Mouse (Mus musculus) lung, embryonic 16.5 days (tissue): ENCODE data around the gene Dennd1a. TPM values are rescaled to one million over a fixed set of nuclear protein-coding genes. Genes with fewer than 3 reads are reported as not detected.

ENCODE experiments used
- ATAC-seq: fragments of 200-750 bp; cut with Nextera tagmentation; 2 replicates; pipeline ENCODE4 v1.8.0; 2017; ENCODE audit warnings: low read depth, mild to moderate bottlenecking, moderate library complexity
- H3K27ac ChIP-seq: fragments of 300-500 bp; sonication (generic); 2 replicates; pipeline ENCODE4 v1.5.1; 2014; ENCODE audit warnings: mild to moderate bottlenecking, control low read depth, low read length
- H3K27me3 ChIP-seq: fragments of 300-500 bp; sonication (generic); 2 replicates; pipeline ENCODE4 v1.6.1; 2014; ENCODE audit warnings: low read depth, low read length, mixed read lengths; ENCODE audit not compliant: control insufficient read depth, insufficient read depth
- H3K36me3 ChIP-seq: fragments of 300-500 bp; sonication (generic); 2 replicates; pipeline ENCODE4 v1.6.1; 2014; ENCODE audit warnings: low read length; ENCODE audit not compliant: control insufficient read depth, insufficient read depth
- H3K4me1 ChIP-seq: fragments of 300-500 bp; sonication (generic); replicated peaks from 2 replicates; pipeline ENCODE4 v1.6.1; 2014; ENCODE audit warnings: low read length, mixed read lengths; ENCODE audit not compliant: control insufficient read depth, insufficient read depth
- H3K4me2 ChIP-seq: fragments of 300-500 bp; sonication (generic); 2 replicates; pipeline ENCODE4 v1.6.1; 2014; ENCODE audit warnings: low read depth, low read length, control low read depth
- H3K4me3 ChIP-seq: fragments of 300-500 bp; sonication (generic); 2 replicates; pipeline ENCODE4 v1.5.1; 2014; ENCODE audit warnings: mild to moderate bottlenecking, low read length, control low read depth
- H3K9ac ChIP-seq: fragments of 300-500 bp; sonication (generic); 2 replicates; pipeline ENCODE4 v1.6.1; 2014; ENCODE audit warnings: low read length, control low read depth
- H3K9me3 ChIP-seq: fragments of 300-500 bp; sonication (generic); 2 replicates; pipeline ENCODE4 v1.6.1; 2016; ENCODE audit warnings: low read length; ENCODE audit not compliant: control insufficient read depth
- WGBS: fragments of 180-500 bp; shearing (Covaris S2); extraction: QIAGEN DNeasy Blood & Tissue Kit; methylation state at CpG from one replicate; pipeline ENCODE4 v1.1.7; 2014; 5-methylcytosine and 5-hydroxymethylcytosine counted together
- polyA plus RNA-seq: library from polyadenylated mRNA; unstranded; fragments of >200 nt; fragmentation: Nextera tagmentation; extraction: Ambion mirVana; gene quantifications from 2 replicates; pipeline ENCODE4 v1.2.1, GENCODE M21; 2015

Gene Dennd1a
- polyA plus RNA-seq, 1 experiment from 2014 or later: 11.7 TPM

GRCm38 (mm10) chr2:37855226-37855625, 432.0 kb downstream of the Dennd1a start:
- H3K4me1 ChIP-seq: 0 out of 2 replicates have a peak, but pooled peaks cover 2% of the 10 kb centered on the region
- no peaks in the 10 kb centered on the region for H3K9me3 ChIP-seq
- H3K9ac ChIP-seq: no peak overlapping the region
- no peak overlapping the region for H3K4me3 ChIP-seq
- no peak overlapping the region for H3K4me2 ChIP-seq
- ATAC-seq: peak; percentile 64
- no peaks in the 10 kb centered on the region for H3K36me3 ChIP-seq
- H3K27ac ChIP-seq: no peak overlapping the region
- no peaks in the 10 kb centered on the region for H3K27me3 ChIP-seq
- 50% methylated on average over 2 of the region's 2 CpGs for WGBS

- no peaks in the 10 kb centered on the region for H3K27me3 ChIP-seq
- ATAC-seq: no peak
- H3K27ac ChIP-seq: no peak overlapping the region
- H3K9me3 ChIP-seq: no peaks in the 10 kb centered on the region
- H3K9ac ChIP-seq: no peak overlapping the region
- H3K36me3 ChIP-seq: no peaks in the 10 kb centered on the region
- H3K4me1 ChIP-seq: 0 out of 2 replicates have a peak, but pooled peaks cover 2% of the 10 kb centered on the region
- H3K4me3 ChIP-seq: no peak overlapping the region
- 70% methylated on average over 1 of the region's 1 CpGs for WGBS
- no peak overlapping the region for H3K4me2 ChIP-seq
Observed at GRCm38 (mm10) chr2:37853878-37854435, 433.2 kb downstream of the Dennd1a start.

GRCm38 (mm10) chr2:37850626-37851025, 436.6 kb downstream of the Dennd1a start:
- H3K36me3 ChIP-seq: no peaks in the 10 kb centered on the region
- H3K4me2 ChIP-seq: no peak overlapping the region
- peak; percentile 60 for ATAC-seq
- no peak overlapping the region for H3K4me3 ChIP-seq
- no peak overlapping the region for H3K9ac ChIP-seq
- no peaks in the 10 kb centered on the region for H3K9me3 ChIP-seq
- no peak overlapping the region for H3K27ac ChIP-seq
- no peaks in the 10 kb centered on the region for H3K27me3 ChIP-seq
- WGBS: 56% methylated on average over 1 of the region's 1 CpGs
- H3K4me1 ChIP-seq: 0 out of 2 replicates have a peak, but pooled peaks cover 2% of the 10 kb centered on the region

GRCm38 (mm10) chr2:37849357-37849756, 437.8 kb downstream of the Dennd1a start:
- H3K36me3 ChIP-seq: no peaks in the 10 kb centered on the region
- WGBS: 78% methylated on average over 3 of the region's 3 CpGs

GRCm38 (mm10) chr2:37842719-37843118, 444.5 kb downstream of the Dennd1a start:
- Histone ChIP-seq H3K4me2 (no peak overlapping the region), H3K4me3 (no peak overlapping the region), H3K9ac (no peak overlapping the region), H3K4me1 (peaks cover 7% of the 10 kb centered on the region), H3K27me3 (no peaks in the 10 kb centered on the region), H3K36me3 (no peaks in the 10 kb centered on the region), H3K9me3 (no peaks in the 10 kb centered on the region), H3K27ac (no peak overlapping the region)
- WGBS: 34% methylated on average over 4 of the region's 4 CpGs
- 0 out of 2 replicates have a peak, but pooled peaks have one; percentile 34 for ATAC-seq

More at GRCm38 (mm10) chr2:37849357-37849756, 437.8 kb downstream of the Dennd1a start:
- Histone ChIP-seq H3K9me3 (no peaks in the 10 kb centered on the region), H3K4me3 (no peak overlapping the region), H3K9ac (no peak overlapping the region), H3K4me2 (no peak overlapping the region), H3K27me3 (no peaks in the 10 kb centered on the region), H3K4me1 (0 out of 2 replicates have a peak, but pooled peaks cover 2% of the 10 kb centered on the region), H3K27ac (no peak overlapping the region)
- no peak for ATAC-seq

GRCm38 (mm10) chr2:37842151-37842569, 445.0 kb downstream of the Dennd1a start:
- no peaks in the 10 kb centered on the region for H3K36me3 ChIP-seq
- no peak overlapping the region for H3K4me3 ChIP-seq
- ATAC-seq: 0 out of 2 replicates have a peak, but pooled peaks have one; percentile 26
- no peak overlapping the region for H3K4me2 ChIP-seq
- no peaks in the 10 kb centered on the region for H3K27me3 ChIP-seq
- peaks cover 7% of the 10 kb centered on the region for H3K4me1 ChIP-seq
- H3K9me3 ChIP-seq: no peaks in the 10 kb centered on the region
- no peak overlapping the region for H3K27ac ChIP-seq
- WGBS: 18% methylated on average over 7 of the region's 7 CpGs
- no peak overlapping the region for H3K9ac ChIP-seq

GRCm38 (mm10) chr2:37839922-37840321, 447.3 kb downstream of the Dennd1a start:
- Histone ChIP-seq H3K27ac (no peak overlapping the region), H3K9me3 (no peaks in the 10 kb centered on the region), H3K4me1 (peaks cover 7% of the 10 kb centered on the region), H3K4me3 (no peak overlapping the region), H3K9ac (no peak overlapping the region), H3K36me3 (no peaks in the 10 kb centered on the region), H3K27me3 (no peaks in the 10 kb centered on the region), H3K4me2 (no peak overlapping the region)
- no peak for ATAC-seq

- H3K9me3 ChIP-seq: no peaks in the 10 kb centered on the region
- H3K36me3 ChIP-seq: no peaks in the 10 kb centered on the region
- H3K27me3 ChIP-seq: no peaks in the 10 kb centered on the region
- no peak overlapping the region for H3K4me2 ChIP-seq
- no peak overlapping the region for H3K9ac ChIP-seq
- no peak for ATAC-seq
- H3K4me1 ChIP-seq: peaks cover 7% of the 10 kb centered on the region
- no peak overlapping the region for H3K4me3 ChIP-seq
- no peak overlapping the region for H3K27ac ChIP-seq
- WGBS: 70% methylated on average over 7 of the region's 7 CpGs
Observed at GRCm38 (mm10) chr2:37838202-37838984, 448.8 kb downstream of the Dennd1a start.

- no peaks in the 10 kb centered on the region for H3K27me3 ChIP-seq
- no peaks in the 10 kb centered on the region for H3K36me3 ChIP-seq
- 89% methylated on average over 3 of the region's 3 CpGs for WGBS
- no peak overlapping the region for H3K4me3 ChIP-seq
- no peak overlapping the region for H3K27ac ChIP-seq
- H3K4me2 ChIP-seq: no peak overlapping the region
- no peak for ATAC-seq
- H3K9ac ChIP-seq: no peak overlapping the region
- peaks cover 4% of the 10 kb centered on the region for H3K4me1 ChIP-seq
- H3K9me3 ChIP-seq: no peaks in the 10 kb centered on the region
Observed at GRCm38 (mm10) chr2:37837542-37837941, 449.6 kb downstream of the Dennd1a start.
